Mouse (Mus musculus): ENCODE measurements around the gene Psat1.

DNA sequence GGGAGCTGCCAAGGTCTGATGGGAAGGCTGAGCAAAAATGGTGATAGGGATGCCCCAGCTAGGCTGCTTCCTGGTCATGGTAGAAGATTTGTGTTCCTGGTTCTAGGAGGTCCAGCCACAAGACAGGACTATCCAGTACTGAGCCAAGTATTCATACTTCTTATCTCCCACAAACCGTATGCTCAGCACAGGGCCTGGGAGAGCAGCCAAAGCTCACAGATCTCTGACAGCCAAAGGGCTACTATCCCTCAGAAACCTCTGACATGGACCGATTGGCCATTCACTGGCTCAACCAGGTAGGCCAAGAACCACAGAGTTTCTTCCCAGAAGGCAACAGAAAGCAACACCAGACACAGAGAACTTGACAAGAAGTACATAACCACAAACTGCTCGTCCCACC is 36.1 kb downstream of the Psat1 start:
- TF ChIP-seq CTCF (IDR thresholded peaks at IDR 0.05; ENCODE audit: low read depth) (no peak), EP300 (IDR thresholded peaks at IDR 0.05; ENCODE audit: low read depth) (no peak)

All from liver, embryonic 14.5 days (tissue).